Mouse (Mus musculus) adrenal gland, adult (tissue): ENCODE results near the gene Rpap2.
A peak's percentile ranks its signal among the peaks of the same experiment; 100 is the strongest.

ENCODE experiments used
- DNase-seq, 2 experiments: peaks; one replicate each; pipeline ENCODE4 v3.0.0; 2022 to 2023; ENCODE audit warnings: low spot score in 1 of 2; ENCODE audit not compliant: inconsistent age in 2 of 2

Gene Rpap2

DNA sequence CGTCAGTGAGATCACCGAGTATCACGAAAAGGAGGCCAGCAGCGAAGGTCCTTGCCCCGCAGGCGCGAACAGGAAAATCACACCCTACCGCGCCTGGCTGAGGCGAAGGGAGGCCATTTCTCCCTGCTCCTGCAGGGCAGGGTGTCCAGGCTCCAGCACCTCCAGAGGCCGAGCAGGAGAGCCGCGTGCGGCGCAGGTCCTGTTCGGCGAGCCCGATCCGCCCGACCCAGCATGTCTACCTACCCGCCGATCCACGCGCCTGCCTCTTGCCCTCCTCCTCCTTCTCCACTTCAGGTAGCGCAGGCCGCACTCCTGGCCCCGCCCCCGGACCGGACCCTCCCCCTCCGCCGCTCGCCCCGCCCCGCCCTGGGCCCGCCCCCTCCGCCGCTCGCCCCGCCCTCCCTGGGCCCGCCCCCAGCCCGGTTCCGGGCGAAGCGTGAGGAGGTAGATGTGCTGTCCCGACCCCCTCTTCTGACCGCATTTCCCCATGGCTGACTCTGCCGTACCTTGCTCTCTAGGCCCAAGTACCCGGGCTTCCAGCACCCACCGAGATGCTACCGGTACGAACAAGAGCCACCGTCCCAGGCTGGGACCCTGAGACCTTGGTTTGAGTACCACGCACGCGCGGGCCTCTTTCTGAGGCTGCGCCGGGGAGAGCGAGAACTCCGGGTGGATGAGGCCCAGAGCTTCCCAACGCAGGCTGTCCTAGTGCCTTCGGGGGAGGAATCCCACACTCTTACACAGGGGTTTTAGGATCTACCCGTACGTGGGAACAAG, at the start of gene Rpap2, which contains the start of gene Glmn:
TSS of gene Rpap2 (plus strand) at position 73 of the 777 bp plus-strand sequence.
TSS of gene Glmn (minus strand) at position 588 of the 777 bp plus-strand sequence.
- DNase-seq = peak; percentile 88 to 96

DNA sequence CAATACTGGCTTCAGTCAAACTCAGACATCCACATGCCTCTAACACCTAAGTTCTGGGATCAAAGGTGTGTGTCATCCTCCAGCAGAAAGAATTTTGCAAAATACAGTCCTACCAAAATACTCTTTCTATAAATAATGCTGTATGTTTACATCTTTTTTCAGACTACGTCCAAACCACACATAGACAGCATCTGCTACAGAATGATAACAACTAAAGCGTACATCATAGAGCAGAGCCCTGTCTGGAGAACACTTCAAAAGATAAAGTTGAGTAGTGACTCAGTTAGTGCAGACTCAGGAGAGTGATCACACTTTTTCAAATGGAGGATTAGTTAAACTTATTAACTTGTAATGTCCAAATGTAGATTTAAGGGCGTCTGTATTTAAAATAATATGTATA, 49.2 kb upstream of the Rpap2 start:
- DNase-seq = no peak

DNA sequence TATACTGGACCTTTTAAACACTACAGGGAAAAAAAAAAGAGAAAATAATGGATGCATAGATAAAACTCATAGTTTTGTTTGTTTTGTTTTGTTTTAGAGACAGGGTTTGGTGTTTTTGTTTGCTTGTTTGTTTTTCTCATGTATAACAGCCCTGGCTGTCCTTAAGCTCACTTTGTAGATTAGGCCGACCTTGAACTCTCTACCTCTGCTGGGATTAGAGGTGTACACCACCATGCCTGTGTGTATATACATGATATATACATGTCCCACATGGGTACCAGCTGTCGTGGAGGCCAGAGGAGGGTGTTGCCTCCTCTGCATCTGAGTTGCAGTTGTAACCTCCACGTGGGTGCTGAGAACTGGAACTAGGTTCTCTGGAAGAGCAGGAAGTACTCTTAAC, 48.7 kb upstream of the Rpap2 start:
- DNase-seq = no peak

DNA sequence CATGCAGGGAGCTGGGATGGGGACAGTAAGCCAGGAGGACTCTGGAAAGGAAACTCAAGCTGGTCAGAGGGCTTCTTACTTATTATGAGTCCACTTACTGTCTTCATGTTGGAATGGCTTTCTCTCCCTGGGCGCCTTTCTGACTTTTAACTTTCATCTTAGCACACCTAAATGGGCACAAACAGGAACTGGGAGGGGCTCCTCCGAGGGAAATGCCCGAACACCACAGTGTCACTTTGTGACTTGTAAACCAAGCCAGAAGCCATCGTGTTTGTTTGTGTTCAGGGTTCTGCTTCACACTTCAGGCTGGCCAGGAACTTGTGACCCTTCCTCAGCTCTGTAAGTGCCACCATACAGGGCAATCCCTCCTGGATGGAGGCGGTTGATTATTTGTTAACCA, 42.8 kb upstream of the Rpap2 start:
- DNase-seq = no peak

DNA sequence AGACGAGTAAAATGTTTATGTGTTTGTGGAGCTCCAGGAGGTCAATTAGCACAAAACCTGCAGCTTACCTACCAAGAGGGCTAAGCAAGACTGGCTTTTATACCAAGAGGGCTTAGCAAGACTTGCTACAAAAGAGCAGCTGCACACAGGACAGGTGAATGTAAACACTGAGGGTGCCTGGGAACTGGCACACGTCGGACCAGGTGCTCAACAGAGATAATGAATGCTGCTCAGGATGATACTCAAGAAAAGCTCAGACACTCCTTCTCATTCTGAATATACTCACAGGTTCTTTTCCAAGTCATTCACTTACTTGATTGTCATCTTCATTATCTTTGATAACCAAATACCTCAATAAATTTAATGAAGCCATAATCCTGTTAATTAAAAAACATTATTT, 40.2 kb upstream of the Rpap2 start:
- no peak for DNase-seq

DNA sequence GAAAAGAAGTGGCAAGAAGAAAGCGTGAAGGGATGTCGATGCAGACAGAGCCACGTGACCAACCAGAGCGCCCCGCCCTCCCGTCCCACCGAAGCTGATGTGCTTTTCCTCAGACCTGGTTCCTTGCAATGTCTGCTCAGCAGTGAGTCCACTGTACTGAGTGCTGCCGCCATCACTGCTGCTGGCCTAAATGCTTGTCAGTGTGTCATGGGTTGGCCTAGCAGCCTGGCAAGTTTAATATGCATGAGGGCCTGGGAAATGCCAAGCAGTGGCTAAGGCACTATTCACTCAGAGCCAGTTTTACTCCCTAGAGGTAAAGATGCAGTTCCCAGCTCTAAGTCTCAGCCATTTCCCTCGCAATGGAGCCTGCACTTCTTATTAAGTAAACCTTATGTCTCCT, 28.0 kb upstream of the Rpap2 start:
- no peak for DNase-seq

DNA sequence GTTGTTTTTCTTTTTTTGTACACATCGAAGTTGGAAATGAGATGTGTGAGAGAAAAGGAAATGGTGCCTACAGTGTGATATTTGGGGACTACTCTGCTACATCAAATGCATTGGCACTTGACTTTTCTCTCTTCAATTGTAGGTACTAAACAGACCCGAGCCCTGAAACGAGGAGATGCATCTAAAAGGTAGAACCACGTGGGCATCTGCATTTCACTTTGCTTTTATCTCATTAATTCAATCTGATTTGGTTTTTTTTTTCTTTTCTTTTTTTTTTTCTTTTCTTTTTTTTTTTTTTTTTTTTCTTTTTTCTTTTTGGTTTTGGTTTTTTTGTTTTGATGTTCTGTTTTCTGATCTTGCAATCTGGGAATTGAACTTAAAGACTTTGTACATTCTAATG, 1.2 kb downstream of the Rpap2 start:
- no peak for DNase-seq

DNA sequence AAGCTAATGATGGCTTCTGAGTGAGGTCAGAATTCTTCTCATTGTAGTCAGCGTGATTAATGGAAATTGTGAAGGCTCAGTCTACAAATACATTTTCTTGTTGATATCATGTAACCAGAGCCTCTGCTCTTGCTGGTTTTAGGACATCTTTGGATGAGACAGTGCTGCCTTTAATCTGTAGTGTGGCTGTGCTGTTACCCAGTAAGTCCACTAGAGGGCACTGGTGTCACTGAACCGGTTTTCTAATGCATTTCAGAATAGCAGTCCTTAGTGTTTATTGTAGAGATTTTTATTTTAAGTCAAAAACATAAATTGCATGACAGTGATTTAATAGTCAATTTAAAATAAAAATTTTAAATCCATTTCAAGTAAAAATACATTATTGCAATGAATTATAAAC, 14.1 kb downstream of the Rpap2 start:
- DNase-seq = peak; percentile 49 to 84

DNA sequence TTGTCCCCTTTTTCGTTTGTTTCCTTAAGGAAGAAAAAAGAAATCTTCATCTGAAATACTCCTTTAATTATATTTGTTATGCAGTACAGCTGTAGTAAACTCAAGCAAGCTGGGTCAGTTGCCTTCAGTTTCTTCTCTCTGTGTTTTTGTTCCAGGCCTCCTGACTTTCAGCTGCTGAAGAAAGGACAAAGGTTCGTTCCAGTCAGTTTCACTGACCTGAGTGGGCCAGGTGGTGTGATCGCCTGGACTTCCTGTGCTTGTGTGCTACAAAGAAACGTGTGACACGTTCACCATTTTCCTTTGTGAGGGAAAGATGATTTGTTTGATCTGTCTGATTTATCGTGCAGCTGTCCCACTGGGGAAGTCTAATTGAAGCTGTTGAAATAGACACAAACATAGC, 20.8 kb downstream of the Rpap2 start:
- no peak for DNase-seq

DNA sequence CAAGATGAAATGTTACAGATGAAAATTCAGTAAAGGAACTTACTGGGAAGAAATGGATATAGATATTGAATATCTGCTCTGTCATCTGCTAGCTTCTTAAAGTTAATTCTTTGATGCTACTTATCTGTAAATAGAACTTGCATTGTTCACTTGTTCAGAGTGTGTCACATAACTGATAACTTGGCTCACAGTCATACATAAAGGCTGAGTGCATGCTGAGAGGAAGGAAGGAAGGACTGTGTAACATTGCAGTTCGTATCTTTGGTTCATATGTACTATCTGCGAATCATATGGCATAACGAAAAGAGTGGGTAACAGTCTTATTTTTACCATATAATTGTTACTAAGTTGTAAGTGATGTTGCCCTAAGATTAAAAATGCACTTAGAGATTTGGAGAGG, 24.2 kb downstream of the Rpap2 start:
- DNase-seq = no peak

DNA sequence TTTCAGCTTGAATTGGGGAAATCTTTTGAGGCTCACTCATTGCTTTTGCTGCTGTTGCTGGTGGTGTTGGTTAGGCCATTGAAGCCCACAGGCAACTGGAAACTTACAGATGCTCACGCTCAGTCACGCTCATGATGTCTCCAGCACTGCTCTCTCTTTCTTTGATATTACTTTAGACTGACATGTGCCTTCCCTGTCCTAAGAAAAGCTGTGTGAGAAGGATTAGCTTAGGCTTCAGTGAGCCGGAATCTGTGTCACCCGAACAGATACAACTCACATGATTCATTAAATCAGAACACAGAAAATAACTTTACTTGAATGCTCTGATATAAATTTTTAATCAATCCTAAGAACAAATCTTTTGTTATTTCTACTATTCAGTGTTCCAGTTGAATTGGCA, 36.5 kb downstream of the Rpap2 start:
- no peak for DNase-seq

DNA sequence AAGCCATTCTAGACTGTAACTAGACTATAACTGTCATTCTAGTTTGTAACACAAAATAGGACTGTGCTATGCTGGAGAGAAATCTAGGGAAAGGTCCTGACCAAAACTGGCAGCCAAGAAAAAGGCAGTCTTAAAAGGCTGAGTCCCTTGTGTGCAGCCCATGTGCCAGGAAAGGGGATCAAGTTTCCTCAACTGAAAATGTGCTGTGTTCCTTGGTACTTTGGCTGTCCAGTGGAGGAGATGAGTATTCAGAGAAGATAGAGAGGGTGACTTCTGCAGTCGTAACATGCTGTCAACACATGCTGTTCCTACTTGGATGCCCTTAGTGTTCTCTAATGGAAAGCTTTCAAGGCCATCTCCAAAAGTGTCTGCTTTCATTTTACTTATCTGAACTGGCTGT, 39.9 kb downstream of the Rpap2 start:
- DNase-seq = peak; percentile 24 to 63

DNA sequence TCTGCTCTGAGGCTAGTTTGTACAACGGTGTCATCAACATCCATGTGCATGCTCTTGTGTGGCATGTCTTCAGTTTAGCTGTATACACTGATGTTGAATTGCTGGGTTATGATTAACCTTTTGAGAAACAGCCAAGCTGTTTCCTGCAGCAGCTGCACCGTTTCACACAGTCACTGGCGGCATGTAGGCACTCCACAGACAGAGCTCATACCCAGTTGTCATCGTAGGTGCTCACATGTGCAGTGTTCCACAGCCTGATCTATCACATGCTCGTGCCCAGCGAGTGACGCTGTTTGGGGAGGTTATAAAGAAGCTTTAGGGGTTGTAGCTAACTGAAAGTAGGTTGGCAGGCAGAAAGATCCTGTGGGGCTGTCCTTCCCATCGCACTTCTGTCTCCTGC, 41.2 kb downstream of the Rpap2 start:
- no peak for DNase-seq

DNA sequence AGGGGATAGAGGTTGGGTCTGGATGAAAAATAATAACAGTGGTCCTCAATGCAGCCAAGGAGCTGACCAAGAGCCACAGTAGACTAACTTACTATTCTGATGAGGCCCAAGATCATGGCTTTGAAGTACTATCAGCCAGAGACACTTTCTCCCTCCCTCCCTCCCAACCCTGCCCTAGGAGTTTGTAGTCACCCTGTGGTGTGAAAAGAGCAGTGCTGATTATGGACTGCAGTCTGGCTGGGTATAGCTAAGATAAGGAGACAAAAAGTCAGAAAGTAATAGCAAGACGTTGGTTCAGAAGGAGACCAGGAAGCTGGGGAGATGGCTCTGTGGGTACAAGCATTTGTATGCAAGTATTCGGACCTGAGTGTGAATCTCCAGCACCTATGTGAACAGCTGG, 47.4 kb downstream of the Rpap2 start:
- DNase-seq = no peak

DNA sequence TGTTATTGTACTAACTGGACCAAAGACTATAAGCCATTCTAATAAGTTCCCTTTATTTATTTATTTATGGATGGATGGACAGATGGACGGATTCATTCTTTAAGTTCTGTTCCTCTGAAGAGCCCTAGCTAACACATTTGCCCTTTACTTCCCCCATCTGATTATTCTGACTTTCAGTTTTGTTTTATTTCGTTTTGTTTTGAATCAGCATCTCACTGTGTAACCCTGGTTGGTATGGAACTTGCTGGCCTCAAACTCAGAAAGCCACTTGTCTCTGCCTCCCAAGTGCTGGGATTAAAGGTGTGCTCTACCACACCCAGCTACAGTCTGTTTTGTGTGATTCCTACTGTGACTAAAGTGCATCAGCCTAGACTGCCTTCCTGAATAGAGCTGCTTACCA, 48.8 kb downstream of the Rpap2 start:
- DNase-seq = no peak

DNA sequence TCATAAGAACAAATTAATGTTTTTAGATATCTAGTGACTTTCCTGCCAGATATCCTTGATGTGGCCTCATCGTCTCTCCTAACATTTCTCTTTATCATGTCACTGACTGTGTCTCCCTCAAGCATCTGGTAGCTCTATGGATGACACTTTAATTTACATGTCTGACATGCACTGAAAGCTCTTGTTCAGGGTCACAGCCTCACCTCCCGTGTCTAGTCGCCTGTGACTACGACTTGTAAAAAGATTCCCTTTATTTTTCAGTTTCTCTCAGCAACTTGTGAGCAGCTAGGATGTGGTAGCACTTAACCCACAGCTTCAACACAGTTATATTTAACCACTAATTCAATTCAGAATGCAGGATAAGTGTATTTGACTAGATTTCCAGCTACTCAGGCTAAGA, 50.4 kb downstream of the Rpap2 start:
- DNase-seq = no peak

DNA sequence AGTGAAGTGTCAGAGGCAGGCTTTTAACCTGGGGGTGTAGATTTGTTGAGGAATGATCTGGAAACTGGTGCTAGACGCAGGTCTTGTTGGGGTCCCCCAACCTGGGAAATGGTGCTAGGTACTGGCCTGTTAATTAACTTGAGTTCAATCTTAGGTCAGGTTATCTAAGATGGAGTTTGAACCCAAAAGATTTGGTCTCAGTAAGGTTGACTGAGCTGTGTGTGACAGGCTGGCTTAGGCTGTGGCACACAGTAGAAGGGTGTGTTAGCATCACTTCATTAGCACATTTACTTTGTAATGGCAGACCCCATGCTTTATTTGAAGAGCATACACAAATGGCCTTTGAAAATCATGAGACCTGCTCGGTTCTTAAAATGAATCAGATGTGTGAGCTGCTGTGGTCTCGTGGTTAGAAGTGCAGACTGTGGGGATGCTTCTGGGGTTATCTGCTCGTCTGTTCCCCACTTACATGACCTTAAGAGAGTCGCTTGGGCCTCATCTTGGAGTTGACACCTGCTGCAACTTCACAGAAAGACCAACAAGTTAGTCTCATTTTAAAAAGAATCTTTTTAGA, 51.5 kb downstream of the Rpap2 start:
- no peak for DNase-seq

DNA sequence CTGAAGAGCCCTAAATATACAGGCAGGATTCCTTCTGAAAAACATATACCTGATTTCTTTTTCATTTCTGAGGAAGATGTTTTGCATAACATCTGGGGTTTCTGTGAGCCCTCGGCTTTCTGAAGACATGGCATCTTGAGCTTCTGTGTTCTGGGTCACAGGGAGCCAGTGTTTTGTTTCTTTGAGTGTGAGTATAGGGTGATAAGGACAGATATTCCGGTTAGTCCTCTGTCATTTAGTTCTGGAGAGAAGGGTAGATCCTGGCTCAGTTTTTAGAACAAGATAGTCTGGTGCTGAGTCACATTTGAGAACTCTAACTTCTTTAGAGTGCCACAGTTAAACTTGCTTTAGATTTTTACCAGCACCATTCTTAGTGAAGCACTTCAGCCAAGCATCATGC, 52.5 kb downstream of the Rpap2 start:
- DNase-seq = no peak

DNA sequence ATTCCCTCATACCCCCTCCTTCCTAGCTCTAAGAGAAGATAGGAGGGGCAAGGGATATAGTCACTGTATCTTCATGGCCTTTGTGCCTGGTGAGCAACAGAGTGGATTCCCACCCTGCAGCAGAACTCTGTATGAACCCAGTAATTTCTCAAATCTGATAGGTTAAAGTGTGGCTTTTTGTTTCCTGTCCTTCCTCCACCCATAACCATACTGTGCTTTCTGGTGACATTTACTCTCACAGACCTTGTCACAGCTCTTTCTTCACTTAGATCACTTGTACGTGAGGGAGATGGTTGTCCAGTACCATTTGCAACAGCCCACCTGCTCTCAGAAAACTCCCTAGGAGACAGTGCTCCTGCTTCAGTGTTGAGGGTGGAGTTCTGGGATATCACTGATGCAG, 53.3 kb downstream of the Rpap2 start:
- DNase-seq = no peak

DNA sequence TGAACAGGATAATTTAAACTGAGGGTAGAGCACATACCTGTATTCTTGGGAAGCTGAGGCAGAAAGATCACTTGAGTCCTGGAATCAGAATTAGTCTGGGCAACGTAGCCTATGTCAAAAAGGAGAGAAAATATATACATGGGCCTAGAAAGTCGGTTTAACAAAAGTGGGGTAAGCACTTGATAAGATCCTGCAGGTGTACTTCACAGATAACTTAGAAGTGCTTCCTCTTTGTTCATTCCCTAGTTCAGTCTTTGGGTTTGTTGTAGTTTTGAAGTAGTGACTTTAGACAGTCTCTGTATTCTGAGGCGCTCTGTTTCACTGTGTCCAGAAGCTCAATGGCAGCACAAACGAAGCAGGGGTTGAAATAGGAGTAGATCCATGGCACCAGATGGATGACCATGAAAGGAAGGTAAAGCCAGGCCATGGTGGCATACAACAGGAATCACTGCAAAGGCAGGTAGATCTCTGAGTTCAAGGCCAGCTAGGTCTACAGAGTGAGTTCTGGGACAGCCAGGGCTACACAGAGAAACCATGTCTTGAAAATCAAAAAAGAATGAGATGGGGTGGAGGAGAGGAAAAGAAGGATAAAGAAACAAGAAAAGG, 55.0 kb downstream of the Rpap2 start:
- no peak for DNase-seq

DNA sequence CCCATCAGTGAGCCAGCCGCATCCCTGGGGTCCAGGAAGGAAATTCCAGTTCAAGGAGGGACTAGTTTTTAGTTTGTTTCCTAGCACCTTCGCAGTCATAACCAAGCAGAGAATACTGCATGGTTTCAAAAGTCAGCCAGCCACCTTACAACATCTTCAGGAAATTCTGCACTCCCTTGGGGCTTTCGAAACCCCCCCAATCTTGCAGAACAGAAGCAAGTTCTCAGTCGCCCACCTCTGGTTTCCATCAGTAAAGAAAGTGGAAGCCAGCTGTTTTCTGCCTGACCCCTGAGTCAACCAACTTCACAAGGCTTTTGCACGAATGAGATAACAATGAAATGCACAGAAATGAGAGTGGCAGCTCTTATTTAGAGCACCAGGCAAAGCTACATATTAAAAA, 81.2 kb downstream of the Rpap2 start:
- DNase-seq = no peak

DNA sequence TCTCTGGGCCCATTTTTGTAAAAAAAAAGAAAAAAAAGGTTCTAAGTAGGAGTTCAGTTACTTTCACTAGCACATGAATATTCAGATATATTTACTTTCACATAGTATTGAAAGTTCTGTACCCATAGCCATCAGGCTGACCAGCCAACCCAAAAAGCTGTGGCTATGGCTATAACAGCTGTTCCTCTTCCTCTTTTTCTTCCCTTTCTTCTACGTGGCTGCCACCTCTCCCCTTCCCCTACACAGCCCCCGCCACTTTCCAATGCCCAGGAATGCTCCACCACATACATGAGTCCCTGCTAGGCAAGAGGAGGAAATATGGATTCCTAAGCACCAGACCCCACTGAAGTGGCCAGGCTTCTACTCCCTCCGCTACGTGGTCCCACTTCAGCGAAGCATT, 84.1 kb downstream of the Rpap2 start:
- DNase-seq = no peak

DNA sequence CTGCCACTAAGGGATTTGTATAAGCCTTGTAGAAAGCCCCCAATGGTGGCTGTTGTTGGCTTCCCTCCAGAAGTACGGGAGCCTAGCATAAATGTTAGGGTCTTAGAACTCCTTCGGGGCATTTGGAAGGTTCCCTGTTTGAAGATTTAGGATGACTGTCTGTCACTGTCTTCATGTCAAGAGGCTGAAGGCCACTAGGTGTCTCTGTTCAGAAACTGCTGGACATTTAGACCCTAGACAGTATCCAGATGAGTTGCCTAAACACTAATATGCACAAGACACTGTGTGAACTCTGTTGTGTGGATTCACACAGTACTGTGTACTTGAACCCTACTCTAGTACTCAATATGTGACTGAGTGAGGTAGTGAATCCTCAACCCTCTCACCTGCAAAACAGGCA, 87.2 kb downstream of the Rpap2 start:
- peak in 1 of 2 experiments; percentile 46 for DNase-seq
